Comparison of ENCODE assay signal across 23 mouse cellular contexts in genomic region chr11:58096160-58096559, GRCm38 (mm10). TPM values are rescaled to one million over a fixed set of nuclear protein-coding genes. Genes with fewer than 3 reads are reported as not detected.
DNase-seq lines count a peak whose midpoint lies in the region; ATAC-seq and TF ChIP-seq lines count a peak whose summit lies in the region.
"Had no signal": no experiment of that assay in that cellular context is flagged by ENCODE, and none has a peak within 500 bp of the region (broad histone marks: within the 10 kb centered on the region; RNA-seq: fewer than 3 reads in every experiment).

No protein-coding gene starts in this region.

- 43% methylated on average over 5 of the region's 5 CpGs for WGBS in lung, postnatal 0 days

- TF ChIP-seq CTCF in lung, postnatal 0 days (IDR thresholded peaks at IDR 0.05): no peak
- no peak for TF ChIP-seq CTCF in CH12.LX (conservative IDR thresholded peaks at IDR 0.05 in 1 of 2, IDR thresholded peaks at IDR 0.05 in 1 of 2; ENCODE audit: low read depth in 2 of 2, low read length in 2 of 2)

- H3K27me3 ChIP-seq in lung, postnatal 0 days (replicated peaks; ENCODE audit: insufficient read depth, low read length): no peaks in the 10 kb centered on the region
- H3K27me3 ChIP-seq in CH12.LX (replicated peaks): no peaks in the 10 kb centered on the region
- H3K27me3 ChIP-seq: Patski had no signal

- no peaks in the 10 kb centered on the region for H3K36me3 ChIP-seq in lung, postnatal 0 days (ENCODE audit: insufficient read depth, low read length)
- H3K36me3 ChIP-seq in CH12.LX (replicated peaks in 1 of 2; ENCODE audit: control insufficient read depth in 1 of 2, insufficient read depth in 1 of 2, low read length in 1 of 2): no peaks in the 10 kb centered on the region
- H3K36me3 ChIP-seq: embryonic facial prominence, embryonic 10.5 days; heart, embryonic 15.5 days; lung, embryonic 15.5 days had no signal

- H3K4me3 ChIP-seq in lung, postnatal 0 days (ENCODE audit: low read depth, low read length): no peak overlapping the region
- H3K4me3 ChIP-seq in CH12.LX (replicated peaks in 1 of 3; ENCODE audit: low read depth in 2 of 3, low read length in 2 of 3, poor library complexity in 1 of 3): no peak overlapping the region
- H3K4me3 ChIP-seq: embryonic facial prominence, embryonic 10.5 days; heart, embryonic 15.5 days; lung, embryonic 15.5 days had no signal

- dilution Hi-C loops in CH12.LX (cut with MboI; ENCODE audit: extremely low pct_ligation_motif_present, extremely low pct_unique_long_range_greater_than_20kb, low sequenced_read_pairs): no loop called here

- no peak for TF ChIP-seq EP300 in lung, postnatal 0 days (IDR thresholded peaks at IDR 0.05)
- no peak; the same call in none of the 2 replicates for TF ChIP-seq EP300 in CH12.LX (IDR thresholded peaks at IDR 0.05; ENCODE audit: low read length)

- TF ChIP-seq RAD21 in CH12.LX (IDR thresholded peaks at IDR 0.05; ENCODE audit: low read depth, low read length): no peak

- TF ChIP-seq POLR2A in CH12.LX (IDR thresholded peaks at IDR 0.05; ENCODE audit: low read depth, low read length): no peak

- no peak for ATAC-seq in lung, postnatal 0 days
- ATAC-seq in megakaryocyte progenitor cell, adult 5-6 weeks (replicated peaks; ENCODE audit: poor library complexity): peak; percentile 38
- ATAC-seq: midbrain, embryonic 16.5 days; Patski had no signal

- no peak overlapping the region for H3K4me2 ChIP-seq in lung, postnatal 0 days (replicated peaks; ENCODE audit: low read depth, low read length)
- H3K4me2 ChIP-seq in CH12.LX (ENCODE audit: insufficient read depth, low read depth, poor library complexity, severe bottlenecking): no peak overlapping the region

- no peaks in the 10 kb centered on the region for H3K4me1 ChIP-seq in lung, postnatal 0 days (ENCODE audit: insufficient read depth, low read depth, low read length)
- peaks cover 9 to 25% of the 10 kb centered on the region in 2 experiments for H3K4me1 ChIP-seq in CH12.LX (ENCODE audit: control insufficient read depth in 1 of 2, insufficient read depth in 2 of 2)

- no peak overlapping the region for H3K27ac ChIP-seq in lung, postnatal 0 days (ENCODE audit: low read length)
- H3K27ac ChIP-seq in CH12.LX (ENCODE audit: insufficient read depth, low read depth): no peak overlapping the region
- H3K27ac ChIP-seq: embryonic facial prominence, embryonic 10.5 days; heart, embryonic 15.5 days; lung, embryonic 15.5 days had no signal

- peak; percentile 22 for DNase-seq in lung, postnatal 36 days
- no peak for DNase-seq in lung, postnatal 0 days (ENCODE audit: low spot score)
- no peak for DNase-seq in CH12.LX (ENCODE audit: extremely low read depth)
- DNase-seq in thymus, postnatal 14 days: peak; percentile 77
- DNase-seq in layer of hippocampus, adult 11-12 months (ENCODE audit: low spot score): no peak
- no peak for DNase-seq in gastrocnemius, postnatal 10 days
- DNase-seq in right cerebral cortex, postnatal 25 days: no peak
- DNase-seq: kidney, postnatal 36 days; right cerebral cortex, adult 18-20 months had no signal

- in situ Hi-C loops in CH12.LX (cut with MboI; ENCODE audit: low pct_ligation_motif_present, low pct_unique_long_range_greater_than_20kb, low sequenced_read_pairs): no loop called here

- no peaks in the 10 kb centered on the region for H3K79me2 ChIP-seq in CH12.LX (replicated peaks; ENCODE audit: control insufficient read depth, extremely low read depth, insufficient read depth, poor library complexity, severe bottlenecking)

- no peak overlapping the region for H3K9ac ChIP-seq in lung, postnatal 0 days (replicated peaks; ENCODE audit: low read depth)
- H3K9ac ChIP-seq in CH12.LX (ENCODE audit: insufficient read depth, low read depth): no peak overlapping the region
- H3K9ac ChIP-seq: heart, embryonic 15.5 days; lung, embryonic 15.5 days had no signal

- no peaks in the 10 kb centered on the region for H3K9me3 ChIP-seq in lung, postnatal 0 days (ENCODE audit: low read length)
- no peaks in the 10 kb centered on the region for H3K9me3 ChIP-seq in CH12.LX (replicated peaks; ENCODE audit: low read length)
- H3K9me3 ChIP-seq: embryonic facial prominence, embryonic 10.5 days; heart, embryonic 15.5 days; lung, embryonic 15.5 days had no signal

TF ChIP-seq in CH12.LX, 34 proteins besides CTCF, POLR2A, EP300 and RAD21:
- peak; percentile 56; the same call in 1 of the 2 replicates for TF ChIP-seq IRF4 (IDR thresholded peaks at IDR 0.05; ENCODE audit: low read depth, low read length)
- TF ChIP-seq GABPA (IDR thresholded peaks at IDR 0.05; ENCODE audit: insufficient replicate concordance, low read depth, low read length): no peak
- TF ChIP-seq MYC (IDR thresholded peaks at IDR 0.05; ENCODE audit: low read depth, low read length): peak; percentile 12; the same call in 1 of the 2 replicates
- TF ChIP-seq BHLHE40 (IDR thresholded peaks at IDR 0.05; ENCODE audit: low read depth, low read length): 0 out of 2 replicates have a peak, but pooled peaks have one; percentile 15

RNA-seq across cellular contexts. Expression of gene Gm12248, which starts 3.2 kb away (rescaled TPM):
- polyA plus RNA-seq in lung, postnatal 0 days (2015; fragmentation: Nextera tagmentation; extraction: Ambion mirVana): 0.14 and 0.17 TPM in 2 replicates
- total RNA-seq in CH12.LX (2012; rRNA removed) (0.13 TPM in 1 of 2 replicates, not detected in the other), CH12.LX (2014; rRNA removed) (not detected in 2 replicates)
- not detected in 2 replicates for polyA plus RNA-seq in CH12.LX (2012; ENCODE audit: insufficient read length, low read depth)
- not detected in 2 replicates for total RNA-seq in megakaryocyte progenitor cell, adult 5-6 weeks (2015)
- not detected in 2 replicates for total RNA-seq in megakaryocyte progenitor cell, adult 5-6 weeks (2017)
- total RNA-seq in gastrocnemius, postnatal 10 days (2021): not detected
- total RNA-seq: gastrocnemius, postnatal 4 days; left cerebral cortex, adult 18-20 months had no signal
- polyA plus RNA-seq: brain, embryonic 14.5 days; embryonic facial prominence, embryonic 10.5 days; heart, embryonic 15.5 days; hindbrain, embryonic 11.5 days; intestine, embryonic 16.5 days; limb, embryonic 11.5 days; lung, embryonic 15.5 days; neural tube, embryonic 14.5 days; Patski; stomach, embryonic 14.5 days had no signal

RNA-seq across cellular contexts. Expression of gene Cnot8, which starts 7.8 kb away (rescaled TPM):
- 71.2 and 71.8 TPM in 2 replicates for polyA plus RNA-seq in lung, postnatal 0 days (2015; fragmentation: Nextera tagmentation; extraction: Ambion mirVana)
- 90.2 and 93.8 TPM in 2 replicates for total RNA-seq in CH12.LX (2012; rRNA removed)
- 127 and 134 TPM in 2 replicates for total RNA-seq in CH12.LX (2014; rRNA removed)
- 91.9 and 102 TPM in 2 replicates for polyA plus RNA-seq in CH12.LX (2012; ENCODE audit: insufficient read length, low read depth)
- 68.2 and 73.9 TPM in 2 replicates for total RNA-seq in megakaryocyte progenitor cell, adult 5-6 weeks (2015)
- 113 and 114 TPM in 2 replicates for total RNA-seq in megakaryocyte progenitor cell, adult 5-6 weeks (2017)
- total RNA-seq in gastrocnemius, postnatal 10 days (2021): 10 to 100 TPM; 38.3 to 40.7 TPM

Comparison
In these comparisons a context has a peak if more than half of its experiments do, and no peak if none do; other contexts are left out.
1. DNase-seq: peak in lung, postnatal 36 days (single experiment) and thymus, postnatal 14 days (single experiment); none in lung, postnatal 0 days (single experiment), CH12.LX (single experiment), layer of hippocampus, adult 11-12 months (single experiment), gastrocnemius, postnatal 10 days (single experiment) and right cerebral cortex, postnatal 25 days (single experiment).